Mouse (Mus musculus) hindbrain, embryonic 15.5 days (tissue): ENCODE measurements around the gene Tnni2. TPM values are rescaled to one million over a fixed set of nuclear protein-coding genes. Genes with fewer than 3 reads are reported as not detected.

ENCODE experiments used
- ATAC-seq: fragments of 200-750 bp; cut with Nextera tagmentation; 2 replicates; pipeline ENCODE4 v1.8.0; 2017; ENCODE audit warnings: low read depth, moderate number of reproducible peaks, moderate TSS enrichment; ENCODE audit not compliant: low FRiP score
- H3K27ac ChIP-seq: fragments of 300-500 bp; sonication (generic); replicated peaks from 2 replicates; pipeline ENCODE4 v1.5.1; 2015; ENCODE audit warnings: mild to moderate bottlenecking, inconsistent platforms
- H3K27me3 ChIP-seq: fragments of 300-500 bp; sonication (generic); 2 replicates; pipeline ENCODE4 v1.6.1; 2015; ENCODE audit warnings: control low read depth, inconsistent platforms
- H3K36me3 ChIP-seq: fragments of 300-500 bp; sonication (generic); 2 replicates; pipeline ENCODE4 v1.6.1; 2015; ENCODE audit warnings: control low read depth, inconsistent platforms
- H3K4me1 ChIP-seq: fragments of 300-500 bp; sonication (generic); replicated peaks from 2 replicates; pipeline ENCODE4 v1.6.1; 2015; ENCODE audit warnings: control low read depth, inconsistent platforms
- H3K4me2 ChIP-seq: fragments of 300-500 bp; sonication (generic); 2 replicates; pipeline ENCODE4 v1.6.1; 2015; ENCODE audit warnings: moderate library complexity, mild to moderate bottlenecking, inconsistent platforms
- H3K4me3 ChIP-seq: fragments of 300-500 bp; sonication (generic); 2 replicates; pipeline ENCODE4 v1.5.1; 2015; ENCODE audit warnings: mild to moderate bottlenecking, inconsistent platforms
- H3K9ac ChIP-seq: fragments of 300-500 bp; sonication (generic); 2 replicates; pipeline ENCODE4 v1.6.1; 2015; ENCODE audit warnings: inconsistent platforms
- H3K9me3 ChIP-seq: fragments of 300-500 bp; sonication (generic); 2 replicates; pipeline ENCODE4 v1.6.1; 2016; ENCODE audit warnings: control low read depth, inconsistent platforms
- WGBS: fragments of 180-500 bp; shearing (Covaris S2); methylation state at CpG from one replicate; pipeline ENCODE4 v1.1.7; 2015; 5-methylcytosine and 5-hydroxymethylcytosine counted together
- polyA plus RNA-seq: library from polyadenylated mRNA; unstranded; fragments of >200 nt; fragmentation: Nextera tagmentation; extraction: Ambion mirVana; gene quantifications from 2 replicates; pipeline ENCODE4 v1.2.1, GENCODE M21; 2015

Tnni2 gene
- polyA plus RNA-seq, 1 experiment from 2014 or later = 0.79 TPM

GRCm38 (mm10) chr7:142479307-142479706, 37.7 kb downstream of the Tnni2 start:
- Histone ChIP-seq H3K9me3 (no peaks in the 10 kb centered on the region), H3K27ac (no peak overlapping the region), H3K4me1 (peaks cover 20% of the 10 kb centered on the region), H3K27me3 (no peaks in the 10 kb centered on the region), H3K4me2 (no peak overlapping the region), H3K36me3 (no peaks in the 10 kb centered on the region), H3K4me3 (no peak overlapping the region), H3K9ac (no peak overlapping the region)
- no peak for ATAC-seq

- ATAC-seq = no peak
Observed at GRCm38 (mm10) chr7:142479886-142480285, 38.3 kb downstream of the Tnni2 start.

GRCm38 (mm10) chr7:142480661-142481060, 39.1 kb downstream of the Tnni2 start:
- H3K36me3 ChIP-seq = no peaks in the 10 kb centered on the region
- no peak overlapping the region for H3K4me2 ChIP-seq
- H3K9ac ChIP-seq = no peak overlapping the region
- no peak overlapping the region for H3K27ac ChIP-seq
- no peak overlapping the region for H3K4me3 ChIP-seq
- H3K4me1 ChIP-seq = peaks cover 20% of the 10 kb centered on the region
- no peaks in the 10 kb centered on the region for H3K9me3 ChIP-seq
- 98% methylated on average over 3 of the region's 3 CpGs for WGBS
- no peak for ATAC-seq
- no peaks in the 10 kb centered on the region for H3K27me3 ChIP-seq

More at GRCm38 (mm10) chr7:142479886-142480285, 38.3 kb downstream of the Tnni2 start:
- Histone ChIP-seq H3K4me2 (no peak overlapping the region), H3K27me3 (no peaks in the 10 kb centered on the region), H3K4me1 (peaks cover 20% of the 10 kb centered on the region), H3K4me3 (no peak overlapping the region), H3K27ac (no peak overlapping the region), H3K36me3 (no peaks in the 10 kb centered on the region), H3K9me3 (no peaks in the 10 kb centered on the region), H3K9ac (no peak overlapping the region)
- WGBS = 91% methylated on average over 3 of the region's 3 CpGs

- Histone ChIP-seq H3K27me3 (no peaks in the 10 kb centered on the region), H3K9me3 (no peaks in the 10 kb centered on the region), H3K9ac (peak overlapping the region; percentile 57), H3K4me3 (peak overlapping the region; percentile 30), H3K4me2 (peak overlapping the region; percentile 70), H3K4me1 (peaks cover 20% of the 10 kb centered on the region), H3K36me3 (no peaks in the 10 kb centered on the region), H3K27ac (peak overlapping the region; percentile 68; the same call in 1 of the 2 replicates)
- 12% methylated on average over 5 of the region's 5 CpGs for WGBS
- ATAC-seq = 0 out of 2 replicates have a peak, but pooled peaks have one; percentile 2
Observed at GRCm38 (mm10) chr7:142481186-142481567, 39.6 kb downstream of the Tnni2 start.

DNA sequence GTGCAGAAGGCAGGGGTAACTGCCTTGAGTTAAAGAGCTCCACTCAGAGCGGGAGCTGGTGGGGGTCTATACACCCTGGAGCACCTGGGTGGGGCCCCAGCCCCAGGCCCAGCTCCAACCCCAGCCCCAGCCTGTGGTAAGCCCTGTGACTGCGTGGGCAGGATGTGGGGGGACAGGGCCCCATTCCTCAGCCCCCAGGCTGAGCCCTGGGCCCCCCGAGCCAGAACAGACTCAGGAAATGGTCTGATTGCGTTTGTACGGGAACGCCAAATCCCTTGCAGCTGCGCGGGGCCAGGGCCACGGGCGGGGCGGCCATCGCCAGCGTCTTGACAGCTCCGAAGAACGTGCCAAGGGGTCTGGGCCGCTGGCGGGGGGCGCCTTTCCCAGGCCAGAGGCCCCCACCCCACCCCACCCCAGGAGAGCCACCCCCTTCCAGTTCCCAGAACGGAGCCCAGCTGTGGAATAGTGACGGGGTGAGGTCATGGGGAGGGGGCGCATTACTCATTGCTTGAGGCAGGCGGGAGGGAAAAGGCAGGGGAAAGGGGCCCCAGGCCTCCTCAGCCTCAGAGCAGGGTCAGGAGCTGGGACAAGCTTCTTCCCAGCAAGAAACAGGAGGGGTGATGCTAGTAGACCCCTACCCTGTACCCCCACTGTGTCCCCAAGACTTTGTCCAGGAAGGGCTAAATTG, 40.1 kb downstream of the Tnni2 start:
- peak; percentile 70 for ATAC-seq
- WGBS = 2% methylated on average over 22 of the region's 22 CpGs
- Histone ChIP-seq H3K4me3 (peak overlapping the region; percentile 30), H3K27ac (peak overlapping the region; percentile 68), H3K36me3 (no peaks in the 10 kb centered on the region), H3K27me3 (no peaks in the 10 kb centered on the region), H3K9ac (peak overlapping the region; percentile 57), H3K4me2 (peak overlapping the region; percentile 70), H3K9me3 (no peaks in the 10 kb centered on the region), H3K4me1 (peaks cover 20% of the 10 kb centered on the region)

GRCm38 (mm10) chr7:142482256-142482609, 40.6 kb downstream of the Tnni2 start:
- H3K36me3 ChIP-seq = no peaks in the 10 kb centered on the region
- no peak overlapping the region for H3K9ac ChIP-seq
- peak overlapping the region; percentile 70; the same call in 1 of the 2 replicates for H3K4me2 ChIP-seq
- peak; percentile 20; the same call in 1 of the 2 replicates for ATAC-seq
- WGBS = 28% methylated on average over 6 of the region's 6 CpGs
- no peaks in the 10 kb centered on the region for H3K27me3 ChIP-seq
- no peaks in the 10 kb centered on the region for H3K9me3 ChIP-seq
- peaks cover 24% of the 10 kb centered on the region for H3K4me1 ChIP-seq
- H3K27ac ChIP-seq = peak overlapping the region; percentile 68
- no peak overlapping the region for H3K4me3 ChIP-seq

- no peak overlapping the region for H3K9ac ChIP-seq
- H3K27ac ChIP-seq = peak overlapping the region; percentile 68
- no peak for ATAC-seq
- no peaks in the 10 kb centered on the region for H3K27me3 ChIP-seq
- H3K9me3 ChIP-seq = no peaks in the 10 kb centered on the region
- WGBS = 51% methylated on average over 11 of the region's 11 CpGs
- H3K36me3 ChIP-seq = no peaks in the 10 kb centered on the region
- H3K4me2 ChIP-seq = no peak overlapping the region
- H3K4me1 ChIP-seq = peaks cover 30% of the 10 kb centered on the region
- H3K4me3 ChIP-seq = no peak overlapping the region
Observed at GRCm38 (mm10) chr7:142483136-142483535, 41.5 kb downstream of the Tnni2 start.

- ATAC-seq = no peak
- Histone ChIP-seq H3K27me3 (no peaks in the 10 kb centered on the region), H3K9ac (no peak overlapping the region), H3K4me1 (peaks cover 30% of the 10 kb centered on the region), H3K4me3 (no peak overlapping the region), H3K9me3 (no peaks in the 10 kb centered on the region), H3K4me2 (no peak overlapping the region), H3K36me3 (no peaks in the 10 kb centered on the region), H3K27ac (no peak overlapping the region)
- WGBS = 80% methylated on average over 12 of the region's 12 CpGs
Observed at GRCm38 (mm10) chr7:142484780-142485179, 43.2 kb downstream of the Tnni2 start.

DNA sequence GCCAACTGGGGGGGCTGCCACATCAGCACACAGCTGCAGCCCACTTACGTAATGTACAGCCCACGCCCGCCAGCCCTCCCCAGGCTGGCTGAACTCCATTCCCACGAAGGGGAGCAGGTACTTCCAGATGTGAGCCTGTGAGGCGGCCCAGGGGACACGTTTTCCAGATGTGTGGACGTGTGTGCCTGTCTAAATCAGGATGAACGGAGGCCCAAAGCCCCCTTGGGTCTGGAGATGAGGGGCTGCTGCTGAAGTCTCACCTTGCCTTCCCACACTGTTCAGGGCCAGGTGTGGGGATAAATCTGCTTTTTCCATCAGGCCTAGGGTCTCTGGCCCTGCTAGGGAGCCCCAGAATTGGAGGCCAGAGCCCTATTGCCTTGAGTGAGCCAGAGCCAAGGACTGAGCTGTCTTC, 45.1 kb downstream of the Tnni2 start:
- Histone ChIP-seq H3K4me3 (no peak overlapping the region), H3K27ac (0 out of 2 replicates have a peak overlapping the region, but pooled peaks have one; percentile 7), H3K4me2 (no peak overlapping the region), H3K27me3 (no peaks in the 10 kb centered on the region), H3K9ac (no peak overlapping the region), H3K4me1 (peaks cover 24% of the 10 kb centered on the region), H3K36me3 (no peaks in the 10 kb centered on the region), H3K9me3 (no peaks in the 10 kb centered on the region)
- no peak for ATAC-seq
- WGBS = 81% methylated on average over 8 of the region's 8 CpGs

DNA sequence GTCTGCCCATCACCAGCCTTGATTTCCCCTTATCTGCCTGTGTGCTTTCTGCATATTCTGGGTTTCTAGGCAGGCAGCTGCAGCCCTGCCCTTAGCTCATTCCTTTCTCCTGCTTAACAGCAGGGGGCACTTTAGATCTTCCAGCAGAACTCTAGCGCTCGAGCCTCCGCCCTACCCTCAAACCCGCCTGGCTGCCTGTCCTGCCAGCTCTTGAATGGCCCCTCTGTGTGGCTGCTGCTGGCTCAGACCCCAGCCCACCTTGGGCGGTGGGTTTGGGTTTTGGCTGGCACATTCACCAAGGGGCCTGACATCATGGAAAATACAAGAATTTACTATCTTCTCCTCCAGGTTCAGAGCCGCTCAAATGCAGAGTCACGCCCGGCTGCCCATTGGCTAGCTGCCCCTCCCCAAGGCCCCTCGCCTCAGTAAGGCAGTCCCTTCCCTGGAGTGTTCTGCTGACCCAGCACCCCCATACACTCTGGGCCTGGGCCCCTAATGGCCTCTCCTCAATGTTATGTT, 45.8 kb downstream of the Tnni2 start:
- Histone ChIP-seq H3K9ac (no peak overlapping the region), H3K4me2 (0 out of 2 replicates have a peak overlapping the region, but pooled peaks have one; percentile 17), H3K4me1 (peaks cover 17% of the 10 kb centered on the region), H3K9me3 (no peaks in the 10 kb centered on the region), H3K4me3 (no peak overlapping the region), H3K36me3 (no peaks in the 10 kb centered on the region), H3K27ac (0 out of 2 replicates have a peak overlapping the region, but pooled peaks have one; percentile 12), H3K27me3 (no peaks in the 10 kb centered on the region)
- peak; percentile 79 for ATAC-seq
- 13% methylated on average over 9 of the region's 9 CpGs for WGBS

DNA sequence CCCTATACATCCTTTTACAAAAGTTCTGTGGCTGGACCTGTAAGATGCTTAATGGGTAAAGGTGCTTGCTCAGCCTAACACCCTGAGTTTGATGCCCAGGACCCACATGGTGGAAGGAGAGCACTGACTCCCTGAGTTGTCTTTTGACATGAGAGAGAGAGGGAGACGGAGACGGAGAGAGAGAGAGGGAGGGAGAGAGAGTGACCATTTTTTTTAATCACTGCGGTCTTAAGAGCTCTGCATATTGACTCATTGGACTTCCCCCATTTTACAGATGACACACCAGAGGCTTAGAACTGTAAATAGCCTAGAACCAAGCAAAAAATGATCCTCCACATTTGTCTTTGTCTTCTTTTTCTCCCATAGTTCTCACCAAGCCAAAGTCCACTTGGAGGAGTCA, 46.4 kb downstream of the Tnni2 start:
- no peak overlapping the region for H3K9ac ChIP-seq
- H3K4me1 ChIP-seq = peaks cover 14% of the 10 kb centered on the region
- 82% methylated on average over 3 of the region's 3 CpGs for WGBS
- ATAC-seq = no peak
- no peaks in the 10 kb centered on the region for H3K9me3 ChIP-seq
- H3K4me3 ChIP-seq = no peak overlapping the region
- no peaks in the 10 kb centered on the region for H3K36me3 ChIP-seq
- no peak overlapping the region for H3K27ac ChIP-seq
- H3K27me3 ChIP-seq = no peaks in the 10 kb centered on the region
- H3K4me2 ChIP-seq = no peak overlapping the region

GRCm38 (mm10) chr7:142493535-142493934, 51.9 kb downstream of the Tnni2 start:
- H3K4me1 ChIP-seq = no peaks in the 10 kb centered on the region
- H3K27me3 ChIP-seq = no peaks in the 10 kb centered on the region
- no peak overlapping the region for H3K27ac ChIP-seq
- no peaks in the 10 kb centered on the region for H3K36me3 ChIP-seq
- 74% methylated on average over 8 of the region's 8 CpGs for WGBS
- no peak for ATAC-seq
- no peak overlapping the region for H3K9ac ChIP-seq
- H3K4me3 ChIP-seq = no peak overlapping the region
- H3K9me3 ChIP-seq = no peaks in the 10 kb centered on the region
- H3K4me2 ChIP-seq = no peak overlapping the region
